Mouse (Mus musculus) heart, embryonic 14.5 days (tissue): Measurements from ENCODE around the gene Capn1. TPM values are rescaled to one million over a fixed set of nuclear protein-coding genes. Genes with fewer than 3 reads are reported as not detected.
A peak's percentile ranks its signal among the peaks of the same experiment; 100 is the strongest.

Experiments used
- ATAC-seq: fragments of 200-750 bp; cut with Nextera tagmentation; 2 replicates; pipeline ENCODE4 v1.8.0; 2017; ENCODE audit warnings: low read depth, moderate TSS enrichment; ENCODE audit not compliant: insufficient number of reproducible peaks, insufficient read depth, low FRiP score
- H3K27ac ChIP-seq, 2 experiments: fragments of 200-500 bp in 1 of 2; fragments of 300-500 bp in 1 of 2; sonication (generic) in 1 of 2; replicated peaks in 1 of 2; 2 replicates each; pipeline ENCODE4 v1.5.1; 2012 to 2014; ENCODE audit warnings: low read depth in 2 of 2, low read length in 2 of 2, control low read depth in 1 of 2, mild to moderate bottlenecking in 1 of 2, mixed read lengths in 1 of 2; ENCODE audit not compliant: control insufficient read depth in 1 of 2, insufficient read depth in 1 of 2
- H3K27me3 ChIP-seq: fragments of 300-500 bp; sonication (generic); 2 replicates; pipeline ENCODE4 v1.6.1; 2014; ENCODE audit warnings: mild to moderate bottlenecking, low read length, control low read depth; ENCODE audit not compliant: control insufficient read depth, insufficient read depth
- H3K36me3 ChIP-seq: fragments of 300-500 bp; sonication (generic); 2 replicates; pipeline ENCODE4 v1.6.1; 2014; ENCODE audit warnings: mild to moderate bottlenecking, control low read depth, low read length, mixed read lengths; ENCODE audit not compliant: control insufficient read depth, insufficient read depth
- H3K4me1 ChIP-seq, 2 experiments: fragments of 200-500 bp in 1 of 2; fragments of 300-500 bp in 1 of 2; sonication (generic) in 1 of 2; 2 replicates each; pipeline ENCODE4 v1.6.1; 2012 to 2014; ENCODE audit warnings: low read length in 2 of 2, control low read depth in 1 of 2, mixed read lengths in 1 of 2; ENCODE audit not compliant: control insufficient read depth in 2 of 2, insufficient read depth in 2 of 2
- H3K4me2 ChIP-seq: fragments of 300-500 bp; sonication (generic); 2 replicates; pipeline ENCODE4 v1.6.1; 2014; ENCODE audit warnings: mild to moderate bottlenecking, low read length
- H3K4me3 ChIP-seq, 2 experiments: fragments of 200-500 bp in 1 of 2; fragments of 300-500 bp in 1 of 2; sonication (generic) in 1 of 2; 2 replicates each; pipeline ENCODE4 v1.5.1; 2012 to 2014; ENCODE audit warnings: low read length in 2 of 2, mild to moderate bottlenecking in 2 of 2, control low read depth in 1 of 2, low read depth in 1 of 2, moderate library complexity in 1 of 2; ENCODE audit not compliant: control insufficient read depth in 1 of 2, insufficient read depth in 1 of 2
- H3K9ac ChIP-seq: fragments of 300-500 bp; sonication (generic); 2 replicates; pipeline ENCODE4 v1.6.1; 2014; ENCODE audit warnings: mild to moderate bottlenecking, low read length
- H3K9me3 ChIP-seq: fragments of 300-500 bp; sonication (generic); 2 replicates; pipeline ENCODE4 v1.6.1; 2016; ENCODE audit warnings: low read length, control low read depth; ENCODE audit not compliant: control insufficient read depth
- WGBS: fragments of 180-500 bp; shearing (Covaris S2); extraction: QIAGEN DNeasy Blood & Tissue Kit; methylation state at CpG from one replicate; pipeline ENCODE4 v1.1.7; 2014; 5-methylcytosine and 5-hydroxymethylcytosine counted together
- polyA plus RNA-seq: library from polyadenylated mRNA; unstranded; fragments of >200 nt; fragmentation: Nextera tagmentation; extraction: Ambion mirVana; gene quantifications from 2 replicates; pipeline ENCODE4 v1.2.1, GENCODE M21; 2014

Gene Capn1
- polyA plus RNA-seq, 1 experiment from 2014 or later: 7.3 TPM

- no peak for ATAC-seq
These were observed 2.7 kb upstream of the Capn1 start for GRCm38 (mm10) chr19:6018142-6019089.

GRCm38 (mm10) chr19:6016532-6016931 is 835 bp upstream of the Capn1 start:
- no peak for ATAC-seq
- Histone ChIP-seq H3K4me3 (no peak overlapping the region), H3K27ac (no peak overlapping the region), H3K9me3 (no peaks in the 10 kb centered on the region), H3K9ac (no peak overlapping the region), H3K4me2 (no peak overlapping the region; the same call in 1 of the 2 replicates), H3K36me3 (no peaks in the 10 kb centered on the region), H3K27me3 (peaks cover 8% of the 10 kb centered on the region; the same call in 1 of the 2 replicates), H3K4me1 (peaks cover 9 to 10% of the 10 kb centered on the region in 2 experiments; a peak in 3 of 4 replicates)
- 51% methylated on average over 7 of the region's 7 CpGs for WGBS

More at GRCm38 (mm10) chr19:6018142-6019089, 2.7 kb upstream of the Capn1 start:
- Histone ChIP-seq H3K36me3 (no peaks in the 10 kb centered on the region), H3K4me3 (no peak overlapping the region), H3K4me1 (peaks cover 9 to 10% of the 10 kb centered on the region in 2 experiments; a peak in 3 of 4 replicates), H3K9me3 (no peaks in the 10 kb centered on the region), H3K9ac (no peak overlapping the region), H3K27ac (no peak overlapping the region), H3K27me3 (peaks cover 8% of the 10 kb centered on the region; the same call in 1 of the 2 replicates), H3K4me2 (no peak overlapping the region)
- 30% methylated on average over 15 of the region's 15 CpGs for WGBS

GRCm38 (mm10) chr19:6014991-6015510 is 646 bp downstream of the Capn1 start:
- ATAC-seq: peak; percentile 65
- Histone ChIP-seq H3K27me3 (peaks cover 8% of the 10 kb centered on the region; the same call in 1 of the 2 replicates), H3K36me3 (no peaks in the 10 kb centered on the region), H3K4me1 (peaks cover 9 to 10% of the 10 kb centered on the region in 2 experiments; a peak in 3 of 4 replicates), H3K4me3 (peak overlapping the region; percentile 63 to 64), H3K9ac (peak overlapping the region; percentile 75), H3K9me3 (no peaks in the 10 kb centered on the region), H3K27ac (peak overlapping the region; percentile 46 to 53), H3K4me2 (peak overlapping the region; percentile 93)
- WGBS: 2% methylated on average over 16 of the region's 18 CpGs

- Histone ChIP-seq H3K4me2 (no peak overlapping the region), H3K4me3 (no peak overlapping the region), H3K36me3 (no peaks in the 10 kb centered on the region), H3K9ac (no peak overlapping the region), H3K27ac (no peak overlapping the region), H3K4me1 (peaks cover 9 to 10% of the 10 kb centered on the region in 2 experiments; a peak in 3 of 4 replicates), H3K9me3 (no peaks in the 10 kb centered on the region), H3K27me3 (peaks cover 8% of the 10 kb centered on the region; the same call in 1 of the 2 replicates)
- no peak for ATAC-seq
- WGBS: 86% methylated on average over 10 of the region's 10 CpGs
These were observed 2.0 kb downstream of the Capn1 start for GRCm38 (mm10) chr19:6013691-6014090.

GRCm38 (mm10) chr19:6009137-6009536 is 6.6 kb downstream of the Capn1 start:
- Histone ChIP-seq H3K4me3 (no peak overlapping the region), H3K27ac (no peak overlapping the region), H3K9ac (no peak overlapping the region), H3K4me2 (no peak overlapping the region), H3K27me3 (no peaks in the 10 kb centered on the region), H3K4me1 (no peaks in the 10 kb centered on the region), H3K36me3 (peaks cover 3% of the 10 kb centered on the region; the same call in 1 of the 2 replicates), H3K9me3 (no peaks in the 10 kb centered on the region)
- no peak for ATAC-seq
- 80% methylated on average over 8 of the region's 8 CpGs for WGBS

GRCm38 (mm10) chr19:6007013-6007412 is 8.7 kb downstream of the Capn1 start:
- 91% methylated on average over 13 of the region's 13 CpGs for WGBS
- no peaks in the 10 kb centered on the region for H3K4me1 ChIP-seq
- no peak overlapping the region for H3K9ac ChIP-seq
- H3K4me3 ChIP-seq: no peak overlapping the region
- no peak overlapping the region for H3K4me2 ChIP-seq
- no peaks in the 10 kb centered on the region for H3K9me3 ChIP-seq
- H3K36me3 ChIP-seq: peaks cover 3% of the 10 kb centered on the region; the same call in 1 of the 2 replicates
- no peaks in the 10 kb centered on the region for H3K27me3 ChIP-seq
- ATAC-seq: no peak
- H3K27ac ChIP-seq: no peak overlapping the region

- H3K4me3 ChIP-seq: no peak overlapping the region
- ATAC-seq: no peak
These were observed 10.2 kb downstream of the Capn1 start for GRCm38 (mm10) chr19:6005541-6005940.

More at GRCm38 (mm10) chr19:6005541-6005940, 10.2 kb downstream of the Capn1 start:
- Histone ChIP-seq H3K4me1 (no peaks in the 10 kb centered on the region), H3K9me3 (no peaks in the 10 kb centered on the region), H3K27me3 (no peaks in the 10 kb centered on the region), H3K36me3 (peaks cover 3% of the 10 kb centered on the region; the same call in 1 of the 2 replicates), H3K9ac (no peak overlapping the region), H3K27ac (no peak overlapping the region), H3K4me2 (no peak overlapping the region)
- WGBS: 65% methylated on average over 11 of the region's 11 CpGs
